Mouse (Mus musculus): ENCODE results near the gene Ropn1.
"Not testable (repeated sequence)": the region's sequence is repeated elsewhere in the genome, so short reads cannot be mapped to it uniquely, and the experiment has no call there.

Ropn1 gene

DNA sequence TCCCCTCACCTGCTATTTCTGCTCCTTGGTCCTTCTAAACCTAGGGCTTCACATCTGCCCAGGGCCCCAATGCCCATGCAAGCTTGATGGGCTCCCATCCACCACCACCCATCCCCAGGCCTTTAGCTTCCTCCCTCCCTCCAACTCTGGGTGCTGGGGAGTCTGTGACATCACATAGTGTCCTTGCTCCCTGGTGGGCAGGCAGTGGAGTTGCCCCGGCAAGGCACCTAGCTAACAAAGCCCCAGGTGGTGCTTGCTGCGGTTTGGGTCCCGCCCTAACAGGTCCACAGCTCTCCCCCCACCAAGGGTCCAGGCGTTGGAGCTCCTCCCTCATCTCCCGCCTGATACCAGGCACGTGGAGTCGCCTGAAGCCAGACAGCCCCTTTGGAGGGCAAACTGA lies at the start of gene Ropn1:
TSS of gene Ropn1 (plus strand) at position 301 of the 400 bp plus-strand sequence.
- no peak for DNase-seq

DNA sequence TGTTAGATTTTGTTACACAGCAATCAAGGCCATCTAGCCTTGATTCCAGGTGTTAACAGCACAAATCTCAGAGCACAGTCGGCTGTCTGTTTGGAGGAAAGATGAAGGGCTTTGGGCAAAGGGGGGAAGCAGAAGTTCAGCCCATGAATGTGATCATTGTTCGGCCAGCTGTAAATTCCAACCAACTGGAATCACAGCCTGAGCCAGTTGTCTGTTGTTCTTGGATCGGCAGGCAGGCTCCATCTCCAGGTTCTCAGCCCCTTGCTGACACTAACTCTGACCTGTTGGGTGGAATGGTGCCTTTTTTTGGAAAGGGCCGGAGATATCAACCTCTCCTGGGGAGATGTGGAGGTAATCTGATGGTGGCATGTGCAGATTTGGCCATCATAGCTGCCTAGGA lies 47.8 kb upstream of the Ropn1 start:
- DNase-seq, result no peak

DNA sequence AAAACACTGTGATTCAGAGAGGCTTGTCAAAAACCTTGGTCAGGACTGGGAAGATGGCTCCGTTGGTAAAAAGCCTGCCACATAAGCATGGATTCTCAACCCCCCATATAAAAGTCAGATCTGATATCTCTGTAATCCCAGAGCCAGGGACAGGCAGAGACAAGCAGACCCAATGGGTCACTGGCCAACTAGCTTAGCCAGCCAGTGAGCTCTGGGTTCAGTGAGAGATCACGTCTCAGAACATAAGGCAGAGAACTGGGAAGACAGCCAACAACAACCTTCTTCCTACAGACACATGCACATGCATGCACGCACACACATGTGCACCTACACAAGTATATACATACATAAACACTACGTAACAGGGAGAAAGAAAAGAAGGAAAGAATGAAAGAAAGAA lies 46.6 kb upstream of the Ropn1 start:
- DNase-seq, result no peak

DNA sequence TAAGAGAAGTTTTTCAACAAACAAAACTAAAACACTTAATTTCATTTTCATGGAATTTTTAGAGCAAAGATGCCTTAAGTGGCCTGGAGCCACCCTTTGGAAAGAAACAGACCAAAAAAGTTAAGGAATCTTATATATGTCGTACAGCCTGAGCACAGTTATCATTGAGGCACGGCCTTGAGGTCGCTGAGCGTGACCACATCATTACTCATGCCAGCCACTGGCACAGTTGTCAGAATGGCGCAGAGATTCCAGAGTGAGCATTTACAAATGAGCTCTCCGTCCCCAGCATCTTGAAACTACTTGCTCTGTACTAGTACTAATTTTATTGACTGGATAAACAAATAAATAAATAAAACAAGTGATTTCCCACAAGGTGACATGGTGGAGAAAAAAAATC lies 45.9 kb upstream of the Ropn1 start:
- DNase-seq, result no peak

DNA sequence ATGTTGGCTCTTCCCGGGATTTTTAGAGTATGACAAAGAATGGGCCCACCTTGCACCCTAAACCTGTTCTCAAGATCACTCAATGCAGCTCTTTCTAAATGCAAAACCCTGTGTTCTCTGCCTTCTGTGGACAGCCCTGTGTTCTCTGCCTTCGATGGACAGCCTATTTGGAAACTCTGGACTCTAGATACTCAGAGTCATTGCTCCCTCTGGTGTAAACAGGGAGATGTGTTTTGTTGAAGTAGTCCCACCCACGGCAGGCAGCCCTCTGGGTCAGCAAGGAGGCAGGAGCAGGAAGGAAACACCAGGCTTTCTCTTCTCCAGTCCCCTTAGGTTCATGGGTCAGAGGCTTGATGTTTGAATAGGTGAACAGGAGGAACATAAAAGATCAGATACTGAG lies 44.0 kb upstream of the Ropn1 start:
- DNase-seq, result no peak

DNA sequence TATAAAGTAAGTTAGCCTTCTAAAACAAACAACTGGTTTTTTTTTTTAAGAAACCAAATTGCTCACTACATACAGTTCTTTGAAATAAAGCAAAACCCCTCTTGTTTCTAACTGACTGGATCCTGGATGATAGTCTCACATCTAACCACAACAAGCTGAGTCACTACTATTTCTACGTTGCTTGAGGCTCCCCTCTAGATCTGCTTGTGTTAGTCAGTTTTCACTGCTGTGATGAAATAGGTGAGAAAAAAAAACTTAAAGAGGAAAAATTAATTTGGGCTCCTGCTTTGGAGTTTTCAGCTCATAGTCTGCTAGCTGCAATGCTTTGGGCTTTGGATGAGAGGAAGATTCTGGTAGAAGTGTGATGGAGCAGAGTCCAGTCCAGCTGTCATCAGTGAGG lies 39.6 kb upstream of the Ropn1 start:
- no peak for DNase-seq

DNA sequence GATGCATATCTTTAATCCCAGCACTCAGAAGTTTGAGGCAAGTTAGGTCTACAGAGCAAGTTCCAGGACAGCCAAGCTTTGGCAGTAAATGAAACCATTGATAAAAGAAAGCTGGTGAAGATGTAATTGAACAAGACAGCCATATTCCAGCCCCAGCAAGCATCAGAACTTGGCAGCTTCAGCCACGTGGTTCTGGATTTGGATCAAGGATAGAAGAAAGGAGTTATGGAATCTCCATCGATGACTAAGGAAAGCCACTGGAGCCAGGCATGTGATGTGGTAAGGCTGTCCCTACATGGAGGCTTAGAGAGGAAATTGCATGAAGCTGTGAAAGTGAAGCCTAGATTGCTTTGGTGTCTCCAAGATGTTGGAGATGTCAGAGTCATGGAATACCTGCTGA lies 35.7 kb upstream of the Ropn1 start:
- no peak for DNase-seq

DNA sequence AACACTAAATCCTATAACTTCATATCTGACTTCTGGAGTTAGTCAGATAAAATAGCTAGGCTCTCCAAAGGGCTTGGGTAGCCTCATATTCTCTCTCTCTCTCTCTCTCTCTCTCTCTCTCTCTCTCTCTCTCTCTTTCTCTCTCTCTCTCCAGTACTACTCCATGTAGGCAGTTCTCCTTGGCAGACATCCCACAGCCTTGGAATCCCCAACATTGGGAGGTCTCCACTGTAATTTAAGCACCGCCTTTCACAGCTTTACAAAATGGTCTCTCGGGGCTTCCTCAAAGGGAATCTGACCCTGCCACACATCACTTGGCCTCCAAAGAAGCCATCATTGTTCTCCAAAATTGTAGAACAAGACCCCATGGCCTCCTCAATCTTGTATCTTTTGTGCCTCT lies 22.1 kb upstream of the Ropn1 start:
- DNase-seq, result no peak

DNA sequence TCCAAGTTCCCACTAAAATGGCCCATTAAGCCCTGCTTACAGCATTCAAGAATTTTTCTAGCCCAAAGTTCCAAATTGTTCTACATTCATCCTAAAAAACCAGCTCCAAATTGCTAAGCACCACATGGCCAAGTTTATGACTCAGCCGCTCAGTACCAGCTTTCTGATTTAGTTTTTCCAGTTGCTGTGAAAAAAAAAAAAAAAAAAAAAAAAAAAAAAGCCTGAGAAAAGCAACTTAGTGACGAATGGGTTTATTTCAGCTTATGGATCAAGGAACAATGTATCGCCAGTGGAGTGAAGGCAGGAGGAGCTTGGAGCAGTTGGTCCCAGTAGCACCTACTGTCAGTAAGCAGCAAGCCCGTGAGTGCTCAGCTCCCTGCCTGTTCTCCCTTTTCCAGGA lies 21.3 kb upstream of the Ropn1 start:
- no peak for DNase-seq

DNA sequence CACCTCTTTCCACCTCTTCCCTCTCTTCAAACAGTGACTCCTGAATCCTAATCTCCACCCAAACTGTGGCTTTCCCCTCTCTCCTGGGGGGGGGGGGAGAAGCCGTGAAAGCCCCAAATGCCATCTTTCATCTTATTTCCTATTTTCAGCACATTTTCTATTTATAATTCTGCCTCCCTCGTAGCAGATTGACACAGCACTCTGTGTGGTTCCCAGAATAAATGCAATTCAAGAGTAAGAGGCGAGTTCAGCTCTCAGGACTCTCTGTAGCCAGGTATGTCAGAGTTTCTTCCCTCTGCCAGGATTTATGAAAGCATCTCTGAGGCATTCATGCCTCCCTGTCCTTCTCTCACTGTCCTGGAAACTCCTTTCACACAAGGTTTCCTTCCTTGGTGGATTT lies 14.2 kb upstream of the Ropn1 start:
- DNase-seq, result no peak

DNA sequence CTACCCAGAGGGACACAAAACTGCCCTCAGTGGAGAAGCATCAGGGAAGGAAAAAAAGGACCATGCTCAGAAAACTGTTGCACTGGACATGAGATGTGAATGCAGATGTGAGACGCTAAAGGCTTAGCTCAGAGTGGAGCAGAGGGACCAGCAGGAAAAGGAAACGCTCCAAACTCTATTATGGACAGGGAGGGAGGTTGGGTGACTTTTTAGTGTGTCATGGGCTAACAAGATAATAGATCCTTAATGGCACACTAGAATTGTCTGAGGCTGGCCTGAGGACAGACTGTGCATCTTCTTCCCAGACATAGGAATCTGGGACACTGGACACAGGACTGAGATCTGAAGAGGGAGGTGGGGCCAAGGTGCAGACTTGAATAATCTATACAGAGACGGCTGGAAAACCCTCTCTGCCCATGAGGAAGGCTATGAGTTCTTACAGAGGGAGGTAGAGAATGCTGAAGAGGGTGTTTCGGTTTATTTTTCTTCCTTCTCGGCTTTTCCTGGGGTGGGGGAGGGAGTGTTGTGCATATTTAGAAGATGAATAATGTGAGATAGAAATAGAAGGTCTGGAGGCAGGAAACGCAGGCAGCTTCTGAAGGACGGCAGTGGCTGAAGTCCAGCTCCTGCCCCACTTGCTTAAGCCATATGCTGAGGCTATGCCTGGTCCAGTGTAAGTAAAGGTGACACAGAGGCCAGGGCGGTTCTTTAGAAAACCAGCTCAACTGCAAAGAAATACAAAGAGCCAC lies 6.0 kb upstream of the Ropn1 start:
- DNase-seq, result no peak

DNA sequence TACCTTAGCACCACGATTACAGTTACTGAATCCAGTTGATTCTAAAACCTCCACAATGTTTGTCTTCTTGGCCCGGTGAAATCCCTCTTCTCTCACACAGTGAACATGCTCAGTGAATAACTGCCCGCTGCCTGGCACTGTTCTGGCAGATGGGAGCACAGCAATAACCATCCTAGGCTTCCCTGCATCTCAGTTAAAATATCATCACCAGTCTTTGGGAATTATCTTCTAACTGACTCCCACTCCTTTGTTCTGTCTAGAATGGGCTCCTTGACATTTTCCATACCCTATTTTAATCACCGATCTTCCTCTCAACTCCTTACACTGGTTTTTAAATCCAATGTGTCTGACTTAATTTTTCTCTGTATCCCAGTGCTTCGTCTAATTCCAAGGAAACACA lies 3.3 kb downstream of the Ropn1 start:
- no peak for DNase-seq

DNA sequence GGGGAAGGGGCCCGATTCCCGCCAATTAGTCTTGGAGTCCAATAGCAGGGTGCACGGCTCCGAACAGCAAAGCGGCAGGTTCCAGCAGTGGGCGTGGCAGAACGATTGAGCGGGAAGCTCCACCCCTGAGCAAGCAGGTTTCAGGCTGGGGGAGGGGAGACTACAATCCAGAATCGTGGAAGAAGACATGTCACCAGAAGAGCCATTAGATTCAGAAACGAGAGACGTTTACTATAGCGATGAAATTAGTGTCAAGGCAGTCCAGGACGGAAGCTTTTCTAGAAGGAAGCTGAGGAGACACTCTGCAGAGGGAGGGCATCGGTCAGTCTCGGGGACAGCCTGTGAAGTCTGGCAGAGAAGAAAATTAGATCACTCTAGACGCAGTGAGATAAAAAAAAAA lies 7.8 kb downstream of the Ropn1 start:
- DNase-seq, result not testable (repeated sequence)

DNA sequence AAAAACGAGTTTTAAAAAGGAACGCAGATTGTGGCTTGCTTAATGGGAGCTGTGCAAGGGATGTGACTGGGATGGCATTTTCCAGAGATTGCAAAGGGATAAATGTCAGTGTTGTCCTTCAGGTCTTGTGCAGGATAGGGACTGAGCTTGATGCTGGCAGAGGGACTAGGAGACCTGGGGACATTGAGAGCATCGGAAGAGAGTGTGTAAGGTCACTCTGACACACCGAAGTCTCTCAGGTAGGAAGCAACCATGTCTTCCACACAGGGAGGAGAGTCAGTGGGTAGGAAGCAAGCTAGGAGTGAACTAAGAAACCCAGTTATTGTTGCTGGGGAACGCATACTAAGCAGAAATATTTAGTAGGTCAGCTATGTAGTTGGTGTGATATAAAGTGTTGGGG lies 8.3 kb downstream of the Ropn1 start:
- no peak for DNase-seq

DNA sequence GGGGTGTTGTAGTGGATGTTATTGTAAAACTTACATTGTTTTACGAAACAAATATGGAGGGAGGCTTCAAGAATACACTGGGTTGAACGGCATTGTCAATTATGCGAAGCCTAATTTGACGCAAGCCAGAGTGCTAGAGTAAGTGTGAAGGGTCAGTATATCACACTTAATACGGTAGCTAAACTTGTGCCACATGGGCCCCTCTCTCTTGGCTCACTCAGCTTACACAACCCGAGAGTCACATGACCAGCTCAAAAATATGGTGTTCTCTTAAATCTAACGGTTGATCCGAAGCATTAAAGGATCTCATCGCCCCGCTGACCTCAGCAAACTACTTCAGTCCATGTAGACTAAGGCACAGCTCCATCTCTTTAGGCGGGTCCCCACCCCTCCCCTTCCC lies 8.7 kb downstream of the Ropn1 start:
- no peak for DNase-seq

DNA sequence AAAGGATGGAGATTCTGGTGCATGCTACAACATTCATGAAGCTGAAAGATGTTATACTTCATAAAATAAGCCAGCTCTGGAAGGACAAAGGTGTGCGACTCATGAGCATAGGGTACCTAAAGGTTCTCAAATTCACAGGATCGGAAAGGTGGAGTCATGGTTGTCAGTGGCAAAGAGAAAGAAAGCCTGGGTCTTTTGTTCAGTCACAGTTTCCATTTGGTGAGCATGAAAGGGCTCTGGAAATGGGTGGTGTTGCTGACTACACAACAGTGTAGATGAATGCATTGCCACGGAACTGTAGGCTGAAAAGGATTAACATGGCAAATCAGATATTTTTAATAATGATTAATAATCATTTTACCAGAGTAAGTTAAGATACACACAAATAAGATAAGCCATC lies 14.8 kb downstream of the Ropn1 start:
- DNase-seq, result no peak

DNA sequence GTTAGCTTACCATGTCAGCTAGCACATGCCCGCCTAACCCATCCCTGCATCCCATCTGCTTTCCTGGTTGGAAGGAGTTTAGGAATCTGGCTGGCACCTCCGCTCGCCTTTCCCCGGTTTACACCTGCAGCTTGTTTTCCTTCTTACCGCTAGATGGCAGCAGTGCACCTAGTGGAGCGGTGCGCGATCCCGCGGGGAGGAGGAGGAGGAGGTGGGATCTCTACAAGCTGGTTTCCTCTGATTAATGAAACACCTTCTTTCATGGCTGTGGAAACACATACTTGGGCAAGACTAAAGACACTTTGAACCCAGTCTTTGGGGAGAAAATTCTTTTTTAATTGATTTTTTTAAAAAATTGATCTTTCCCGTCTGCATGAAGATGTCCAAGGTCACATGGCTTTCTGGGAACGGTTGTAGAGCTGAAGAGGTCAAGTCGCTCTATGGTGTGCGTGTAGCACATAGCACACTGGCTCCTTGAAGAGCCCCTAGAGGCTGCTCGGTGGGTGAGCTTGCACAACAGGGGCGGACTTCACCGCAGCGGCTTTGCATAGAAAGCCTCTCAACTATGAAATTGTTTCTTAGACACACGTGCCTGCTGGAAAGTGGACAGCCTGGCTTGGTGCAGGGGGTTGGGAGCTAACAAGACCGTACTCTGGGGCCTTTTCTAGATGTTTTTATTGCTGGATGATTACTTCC lies 17.5 kb downstream of the Ropn1 start:
- DNase-seq, result peak; percentile 20 to 25

DNA sequence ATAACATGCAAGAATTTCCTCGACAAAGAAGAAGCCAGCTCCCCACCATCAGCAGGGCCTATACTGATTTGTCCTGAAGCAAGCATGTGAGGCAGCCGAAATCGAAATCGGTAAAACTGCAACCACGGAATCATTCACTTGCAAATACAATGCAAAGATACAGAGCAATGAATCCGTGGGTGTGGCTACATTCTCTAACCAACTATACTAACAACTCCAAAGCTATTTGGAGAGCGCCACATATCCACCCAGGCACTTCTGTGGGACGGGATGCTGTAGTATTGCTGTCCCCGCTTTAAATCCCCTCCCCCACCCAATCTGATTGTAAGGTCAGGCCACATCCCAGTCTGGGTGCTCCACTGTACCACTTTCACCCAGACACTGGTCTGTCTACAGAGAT lies 18.6 kb downstream of the Ropn1 start:
- no peak for DNase-seq

DNA sequence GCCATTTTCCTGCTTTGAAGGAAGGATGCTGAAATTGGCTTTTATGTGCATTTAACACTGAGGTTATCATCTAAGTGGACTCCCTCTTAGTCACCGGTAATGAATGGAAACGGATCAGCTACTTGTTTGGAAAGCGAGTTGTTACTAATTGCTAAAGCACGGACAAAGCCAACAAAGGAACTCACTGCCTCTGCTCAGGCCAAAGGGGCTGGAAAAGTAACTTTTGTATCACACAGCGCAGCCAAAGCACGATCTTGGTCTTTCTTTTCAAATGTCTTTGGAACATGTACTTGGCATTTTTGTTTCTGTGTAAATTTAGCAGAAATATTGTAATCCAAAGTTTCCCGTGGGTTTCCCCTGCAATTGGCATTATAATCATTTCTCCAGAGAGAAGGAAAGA lies 22.2 kb downstream of the Ropn1 start:
- no peak for DNase-seq

DNA sequence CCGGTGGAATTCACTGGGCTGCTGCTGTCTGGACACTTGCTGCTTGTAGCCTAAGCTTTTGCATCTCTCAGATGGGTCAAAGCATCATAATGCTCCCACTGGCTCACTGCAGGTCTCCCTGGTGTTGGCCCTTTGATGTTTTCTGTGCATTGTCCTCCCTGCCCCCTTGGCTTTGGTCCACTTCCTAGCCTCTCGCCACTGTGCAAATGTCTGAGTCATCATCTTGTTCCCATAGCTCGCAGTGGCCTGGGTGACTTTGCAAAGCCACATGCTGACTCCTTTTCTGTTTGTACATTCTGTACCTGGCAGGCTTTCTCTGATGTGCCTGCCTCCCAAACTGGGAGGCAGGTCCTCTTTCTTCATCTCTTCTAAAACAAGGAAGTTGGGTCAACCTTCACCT lies 23.1 kb downstream of the Ropn1 start:
- DNase-seq, result no peak

DNA sequence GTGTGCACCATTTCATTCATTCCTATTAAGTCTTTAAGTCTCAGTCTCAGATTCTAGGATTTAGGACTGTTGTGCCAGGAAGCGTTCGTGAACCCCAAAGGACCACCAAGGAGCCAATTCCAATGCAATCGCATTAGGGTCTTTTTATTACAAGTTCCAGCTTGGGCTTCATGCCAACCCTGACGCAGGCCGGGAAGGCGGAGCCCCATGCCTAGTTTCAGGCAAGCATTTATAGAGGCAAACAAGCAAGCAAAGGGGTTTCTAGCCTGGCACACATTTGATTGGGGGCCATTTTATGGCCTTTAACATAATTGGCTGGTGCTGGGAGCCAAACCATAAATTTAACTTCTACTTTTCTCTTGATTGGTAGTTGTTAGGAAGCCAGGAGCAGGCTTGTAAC lies 24.6 kb downstream of the Ropn1 start:
- DNase-seq, result no peak

DNA sequence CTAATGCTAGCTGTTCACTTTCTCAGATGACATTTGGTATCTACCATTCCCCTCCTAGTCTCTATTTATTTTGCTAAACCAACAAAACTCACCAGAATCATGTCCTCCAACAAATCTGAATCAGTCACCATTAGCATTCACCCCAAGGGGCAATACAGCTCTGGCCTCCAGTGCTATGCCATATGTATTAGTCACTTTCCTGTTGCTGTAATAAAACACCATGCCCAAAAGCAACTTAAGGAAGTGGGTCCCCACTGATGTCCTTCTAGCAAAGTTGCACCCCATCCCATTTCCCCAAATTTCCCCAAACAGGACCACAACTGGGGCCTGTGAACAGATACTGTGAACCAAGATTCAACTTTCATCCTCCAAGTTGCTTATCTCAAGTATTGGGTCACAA lies 32.1 kb downstream of the Ropn1 start:
- DNase-seq, result no peak

DNA sequence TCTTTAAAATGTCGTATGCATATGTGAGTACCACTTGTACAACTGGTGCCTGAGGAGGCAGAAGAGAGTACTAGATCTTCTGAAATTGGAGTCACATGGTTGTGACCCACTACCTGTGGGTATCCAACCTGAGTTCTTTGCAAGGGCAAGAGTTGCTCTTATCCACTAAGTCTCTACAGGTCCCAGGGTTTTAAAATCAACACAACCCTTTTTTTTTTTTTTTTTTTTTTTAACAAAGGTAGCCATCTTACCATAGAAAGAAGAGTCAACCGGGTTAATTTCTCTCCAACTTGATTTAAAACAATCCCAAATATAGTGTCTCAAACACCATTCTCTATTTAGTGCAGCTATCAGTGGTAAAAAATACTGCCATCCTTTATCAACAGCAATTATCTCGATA lies 40.2 kb downstream of the Ropn1 start:
- no peak for DNase-seq

DNA sequence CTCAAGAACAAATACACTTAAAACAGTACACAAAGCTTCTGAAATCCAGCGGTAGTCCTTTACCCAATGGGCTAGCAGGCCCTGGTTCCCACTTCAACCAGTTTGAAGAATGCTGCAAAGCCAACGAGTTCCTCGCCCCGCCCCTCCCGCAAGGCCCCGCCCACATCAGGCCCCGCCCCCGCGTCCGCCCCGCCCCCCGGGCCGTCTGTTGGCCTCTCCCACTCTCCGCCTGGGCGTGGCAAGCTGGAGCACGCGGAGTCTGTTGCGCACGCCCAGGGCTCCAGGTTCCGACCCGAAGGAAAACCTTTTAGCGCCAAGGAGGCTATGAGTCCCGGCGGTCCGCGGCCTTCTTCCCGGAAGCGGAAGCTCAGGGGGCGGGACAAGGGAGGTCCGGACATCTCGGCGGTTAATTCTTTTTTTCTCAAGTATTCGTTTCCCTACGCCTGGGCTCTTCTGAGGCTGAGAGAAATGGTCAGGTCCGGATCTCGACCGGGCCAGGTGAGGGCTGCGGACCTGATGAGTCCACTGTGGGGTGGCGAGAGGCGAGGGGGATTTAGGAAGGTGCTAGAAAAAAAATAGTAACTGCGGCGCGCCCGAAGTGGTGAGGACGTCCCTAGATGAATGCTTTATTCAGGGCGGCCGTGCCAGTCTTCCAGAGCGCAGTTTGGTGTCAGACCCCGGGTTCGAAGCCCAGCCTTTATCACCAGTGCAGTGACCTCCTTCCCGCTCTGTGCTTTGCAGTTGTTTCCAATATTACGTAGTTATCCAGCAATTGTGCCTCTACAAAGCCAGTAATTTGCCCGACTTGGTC lies 40.8 kb downstream of the Ropn1 start, which contains the start of gene Ccdc14:
TSS of gene Ccdc14 (plus strand) at position 283 of the 811 bp plus-strand sequence.
- DNase-seq, result peak; percentile 68 to 78
